Comparison of ENCODE assay signal across 8 mouse cellular contexts in genomic region chr6:22003200-22003587, GRCm38 (mm10). TPM values are rescaled to one million over a fixed set of nuclear protein-coding genes. Genes with fewer than 3 reads are reported as not detected.
DNase-seq lines count a peak whose midpoint lies in the region; ATAC-seq lines count a peak whose summit lies in the region.

No protein-coding gene starts in this region.

- H3K9me3 ChIP-seq in embryonic facial prominence, embryonic 12.5 days, result no peaks in the 10 kb centered on the region
- no peaks in the 10 kb centered on the region for H3K9me3 ChIP-seq in hindbrain, embryonic 16.5 days (ENCODE audit: control insufficient read depth, low read length)

- H3K4me1 ChIP-seq in embryonic facial prominence, embryonic 12.5 days, result peaks cover 36% of the 10 kb centered on the region
- H3K4me1 ChIP-seq in hindbrain, embryonic 16.5 days (ENCODE audit: control insufficient read depth, insufficient read depth, low read depth, low read length), result no peaks in the 10 kb centered on the region

- WGBS in embryonic facial prominence, embryonic 12.5 days, result 10% methylated on average over 6 of the region's 6 CpGs
- whole genome bisulfite sequencing in hindbrain, embryonic 16.5 days, result 10% methylated on average over 6 of the region's 6 CpGs

- 0 out of 2 replicates have a peak, but pooled peaks cover 3% of the 10 kb centered on the region for H3K27me3 ChIP-seq in embryonic facial prominence, embryonic 12.5 days
- H3K27me3 ChIP-seq in hindbrain, embryonic 16.5 days (replicated peaks; ENCODE audit: control insufficient read depth, insufficient read depth, low read length), result no peaks in the 10 kb centered on the region

- H3K4me2 ChIP-seq in embryonic facial prominence, embryonic 12.5 days (replicated peaks), result 0 out of 2 replicates have a peak overlapping the region, but pooled peaks have one; percentile 19
- H3K4me2 ChIP-seq in hindbrain, embryonic 16.5 days (ENCODE audit: low read length), result 0 out of 2 replicates have a peak overlapping the region, but pooled peaks have one; percentile 2

- H3K4me3 ChIP-seq in embryonic facial prominence, embryonic 12.5 days, result no peak overlapping the region
- H3K4me3 ChIP-seq in hindbrain, embryonic 16.5 days (ENCODE audit: low read length), result no peak overlapping the region

- intact Hi-C loops in left cerebral cortex, postnatal 36 days (cut with DNase I), result no loop called here

- peak overlapping the region; percentile 69 for H3K27ac ChIP-seq in embryonic facial prominence, embryonic 12.5 days
- no peak overlapping the region for H3K27ac ChIP-seq in hindbrain, embryonic 16.5 days (ENCODE audit: low read depth, low read length)

- no peak overlapping the region for H3K9ac ChIP-seq in embryonic facial prominence, embryonic 12.5 days
- no peak overlapping the region for H3K9ac ChIP-seq in hindbrain, embryonic 16.5 days (ENCODE audit: low read depth, low read length)

- no peak for ATAC-seq in embryonic facial prominence, embryonic 12.5 days (ENCODE audit: insufficient number of reproducible peaks, insufficient read depth, low FRiP score, low TSS enrichment)
- ATAC-seq in hindbrain, embryonic 16.5 days, result no peak

- peak; percentile 98 for DNase-seq in heart, adult 11 months
- no peak for DNase-seq in heart, adult 8-10 months (ENCODE audit: low spot score)
- DNase-seq in lung, postnatal 4 days, result peak; percentile 55 to 88
- no peak for DNase-seq in frontal cortex, postnatal 10 days (ENCODE audit: low spot score in 2 of 2)
- no peak for DNase-seq in left cerebral cortex, postnatal 36 days (ENCODE audit: low spot score in 2 of 2)
- DNase-seq in adrenal gland, adult (ENCODE audit: inconsistent age in 2 of 2, low spot score in 1 of 2), result no peak

- no peaks in the 10 kb centered on the region for H3K36me3 ChIP-seq in embryonic facial prominence, embryonic 12.5 days
- no peaks in the 10 kb centered on the region for H3K36me3 ChIP-seq in hindbrain, embryonic 16.5 days (ENCODE audit: control insufficient read depth, insufficient read depth, low read length)

RNA-seq across cellular contexts. Expression of gene Cped1, which starts 17.5 kb away (rescaled TPM):
- total RNA-seq in heart, adult 8-10 months (2022), result 10 to 100 TPM; 19.0 to 28.2 (median 24.9) TPM
- 34.7 and 35.9 TPM in 2 replicates for polyA plus RNA-seq in embryonic facial prominence, embryonic 12.5 days (2016; fragmentation: Nextera tagmentation; extraction: Ambion mirVana)
- polyA plus RNA-seq in hindbrain, embryonic 16.5 days (2015; fragmentation: Nextera tagmentation; extraction: Ambion mirVana), result 3.1 and 5.2 TPM in 2 replicates
- 1 to 10 TPM; 3.0 to 4.1 TPM for total RNA-seq in left cerebral cortex, postnatal 36 days (2021)

RNA-seq across cellular contexts. Expression of gene Ing3, which starts 53.8 kb away (rescaled TPM):
- total RNA-seq in heart, adult 8-10 months (2022), result 10 to 100 TPM; 10.1 to 11.6 (median 10.8) TPM
- 59.3 and 64.1 TPM in 2 replicates for polyA plus RNA-seq in embryonic facial prominence, embryonic 12.5 days (2016; fragmentation: Nextera tagmentation; extraction: Ambion mirVana)
- 41.2 and 45.7 TPM in 2 replicates for polyA plus RNA-seq in hindbrain, embryonic 16.5 days (2015; fragmentation: Nextera tagmentation; extraction: Ambion mirVana)
- total RNA-seq in left cerebral cortex, postnatal 36 days (2021), result 10 to 100 TPM; 22.5 to 27.5 TPM

Comparison
In these comparisons a context has a peak if more than half of its experiments do, and no peak if none do; other contexts are left out.
1. DNase-seq: peak in heart, adult 11 months (single experiment) and lung, postnatal 4 days (2 of 2); none in heart, adult 8-10 months (single experiment), frontal cortex, postnatal 10 days (0 of 2), left cerebral cortex, postnatal 36 days (0 of 2) and adrenal gland, adult (0 of 2).